Comparison of ENCODE assay signal across 9 mouse cellular contexts in the genomic region with DNA sequence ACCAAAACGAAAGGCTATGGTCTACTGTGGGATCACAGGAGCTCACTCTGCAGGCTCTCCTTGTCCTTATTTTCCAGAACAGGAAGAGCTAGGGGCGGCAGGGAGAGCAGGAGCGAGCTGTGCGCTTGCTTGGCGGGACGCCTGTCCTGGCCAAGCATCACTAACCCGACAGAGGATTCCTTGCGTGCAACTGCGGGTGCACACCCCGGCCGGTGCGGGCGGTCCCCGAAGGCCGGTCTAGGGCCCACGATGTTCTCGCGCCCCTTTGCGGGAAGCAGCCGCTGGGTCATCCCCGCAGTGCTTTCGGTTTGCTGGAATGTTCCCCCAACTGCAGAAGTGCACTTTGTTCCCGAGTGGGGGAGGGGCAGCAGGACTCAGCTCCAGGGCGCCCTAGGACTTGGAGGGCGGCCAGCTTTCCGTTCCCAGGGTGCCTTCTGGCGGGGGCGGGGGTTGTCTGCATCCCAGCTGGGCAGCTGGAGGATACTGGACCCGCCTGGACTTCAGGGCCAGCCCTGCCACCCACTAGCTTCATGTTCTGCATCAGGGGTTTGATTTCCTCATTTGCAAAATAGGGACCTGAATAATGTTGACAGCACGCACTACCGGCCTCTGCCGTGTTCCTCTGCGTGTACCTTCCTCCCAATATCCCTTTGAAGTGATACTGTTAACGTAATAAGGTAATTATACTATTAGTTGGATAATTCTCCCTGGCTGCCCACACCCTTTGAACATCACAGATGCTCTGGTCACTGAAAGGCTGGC. TPM values are rescaled to one million over a fixed set of nuclear protein-coding genes. Genes with fewer than 3 reads are reported as not detected.
DNase-seq lines count a peak whose midpoint lies in the region; ATAC-seq and TF ChIP-seq lines count a peak whose summit lies in the region.
"Had no signal": no experiment of that assay in that cellular context is flagged by ENCODE, and none has a peak within 500 bp of the region (broad histone marks: within the 10 kb centered on the region; RNA-seq: fewer than 3 reads in every experiment).

No protein-coding gene starts in this region.

- no peaks in the 10 kb centered on the region for H3K27me3 ChIP-seq in heart, embryonic 12.5 days (replicated peaks)
- no peaks in the 10 kb centered on the region for H3K27me3 ChIP-seq in kidney, postnatal 0 days (ENCODE audit: insufficient read depth, low read length)
- no peaks in the 10 kb centered on the region for H3K27me3 ChIP-seq in limb, embryonic 15.5 days
- no peaks in the 10 kb centered on the region for H3K27me3 ChIP-seq in midbrain, embryonic 15.5 days (replicated peaks)
- H3K27me3 ChIP-seq: CH12.LX had no signal

- peak; percentile 90 for ATAC-seq in heart, embryonic 12.5 days (ENCODE audit: insufficient number of reproducible peaks, low FRiP score)
- peak; percentile 89 for ATAC-seq in kidney, postnatal 0 days (replicated peaks; ENCODE audit: low FRiP score, low read depth)
- peak; percentile 71 for ATAC-seq in limb, embryonic 15.5 days (ENCODE audit: insufficient number of reproducible peaks, low FRiP score, low TSS enrichment, low read depth)
- peak; percentile 72 for ATAC-seq in midbrain, embryonic 15.5 days (replicated peaks)

- H3K4me2 ChIP-seq in heart, embryonic 12.5 days = peak overlapping the region; percentile 61
- peak overlapping the region; percentile 55 for H3K4me2 ChIP-seq in kidney, postnatal 0 days (ENCODE audit: low read length)
- H3K4me2 ChIP-seq in limb, embryonic 15.5 days = peak overlapping the region; percentile 71
- H3K4me2 ChIP-seq in midbrain, embryonic 15.5 days = peak overlapping the region; percentile 77

- H3K27ac ChIP-seq in heart, embryonic 12.5 days (ENCODE audit: poor library complexity, severe bottlenecking) = peak overlapping the region; percentile 96
- peak overlapping the region; percentile 99 for H3K27ac ChIP-seq in kidney, postnatal 0 days
- peak overlapping the region; percentile 97 for H3K27ac ChIP-seq in limb, embryonic 15.5 days
- H3K27ac ChIP-seq in midbrain, embryonic 15.5 days = peak overlapping the region; percentile 70

- peaks cover 20% of the 10 kb centered on the region for H3K4me1 ChIP-seq in heart, embryonic 12.5 days (replicated peaks)
- peaks cover 7% of the 10 kb centered on the region; the same call in 1 of the 2 replicates for H3K4me1 ChIP-seq in kidney, postnatal 0 days (replicated peaks; ENCODE audit: insufficient read depth, low read length)
- peaks cover 19% of the 10 kb centered on the region for H3K4me1 ChIP-seq in limb, embryonic 15.5 days
- peaks cover 16% of the 10 kb centered on the region for H3K4me1 ChIP-seq in midbrain, embryonic 15.5 days

- H3K9ac ChIP-seq in heart, embryonic 12.5 days = peak overlapping the region; percentile 69
- peak overlapping the region; percentile 63 for H3K9ac ChIP-seq in kidney, postnatal 0 days (ENCODE audit: low read depth, low read length)
- H3K9ac ChIP-seq in limb, embryonic 15.5 days = peak overlapping the region; percentile 37
- peak overlapping the region; percentile 43 for H3K9ac ChIP-seq in midbrain, embryonic 15.5 days

- 0 out of 2 replicates have a peak, but pooled peaks cover 3% of the 10 kb centered on the region for H3K36me3 ChIP-seq in heart, embryonic 12.5 days
- H3K36me3 ChIP-seq in kidney, postnatal 0 days (ENCODE audit: insufficient read depth, low read length) = no peaks in the 10 kb centered on the region
- H3K36me3 ChIP-seq in limb, embryonic 15.5 days = no peaks in the 10 kb centered on the region
- H3K36me3 ChIP-seq in midbrain, embryonic 15.5 days (replicated peaks) = no peaks in the 10 kb centered on the region

- H3K9me3 ChIP-seq in heart, embryonic 12.5 days (replicated peaks) = no peaks in the 10 kb centered on the region
- H3K9me3 ChIP-seq in kidney, postnatal 0 days (replicated peaks; ENCODE audit: low read length) = no peaks in the 10 kb centered on the region
- no peaks in the 10 kb centered on the region for H3K9me3 ChIP-seq in limb, embryonic 15.5 days
- H3K9me3 ChIP-seq in midbrain, embryonic 15.5 days = no peaks in the 10 kb centered on the region

- TF ChIP-seq CTCF in kidney, postnatal 0 days (IDR thresholded peaks at IDR 0.05; ENCODE audit: low read depth) = peak; percentile 38; the same call in 1 of the 2 replicates

- H3K4me3 ChIP-seq in heart, embryonic 12.5 days = peak overlapping the region; percentile 56
- peak overlapping the region; percentile 48 for H3K4me3 ChIP-seq in kidney, postnatal 0 days (replicated peaks; ENCODE audit: low read depth, low read length)
- peak overlapping the region; percentile 51 for H3K4me3 ChIP-seq in limb, embryonic 15.5 days
- peak overlapping the region; percentile 43 for H3K4me3 ChIP-seq in midbrain, embryonic 15.5 days

- 1% methylated on average over 34 of the region's 34 CpGs for WGBS in heart, embryonic 12.5 days
- WGBS in kidney, postnatal 0 days = under 1% methylated on average over 34 of the region's 34 CpGs
- WGBS in limb, embryonic 15.5 days = 1% methylated on average over 34 of the region's 34 CpGs
- 1% methylated on average over 34 of the region's 34 CpGs for WGBS in midbrain, embryonic 15.5 days

- DNase-seq in thymus, postnatal 14 days = peak; percentile 16
- no peak for DNase-seq in thymus, postnatal 10 days (ENCODE audit: low spot score in 2 of 2)
- peak; percentile 61 for DNase-seq in fibroblast of lung, adult 2 months (ENCODE audit: low read depth)
- DNase-seq in kidney, postnatal 0 days (ENCODE audit: low spot score) = peak; percentile 97
- peak; percentile 21 to 25 for DNase-seq in spleen, postnatal 14 days (ENCODE audit: low spot score in 2 of 2)

RNA-seq across cellular contexts. Expression of gene Skor1, which starts 39.6 kb away (rescaled TPM):
- polyA plus RNA-seq in heart, embryonic 12.5 days (2016; fragmentation: Nextera tagmentation; extraction: Ambion mirVana) = not detected in 2 replicates
- not detected in 2 replicates for polyA plus RNA-seq in kidney, postnatal 0 days (2015; fragmentation: Nextera tagmentation; extraction: Ambion mirVana)
- polyA plus RNA-seq in limb, embryonic 15.5 days (2015; fragmentation: Nextera tagmentation; extraction: Ambion mirVana) = 0.04 TPM in 1 of 2 replicates, not detected in the other
- 1.6 and 1.9 TPM in 2 replicates for polyA plus RNA-seq in midbrain, embryonic 15.5 days (2015; fragmentation: Nextera tagmentation; extraction: Ambion mirVana)

Comparison
In these comparisons a context has a peak if more than half of its experiments do, and no peak if none do; other contexts are left out.
1. DNase-seq: peak in thymus, postnatal 14 days (single experiment), fibroblast of lung, adult 2 months (single experiment), kidney, postnatal 0 days (single experiment) and spleen, postnatal 14 days (2 of 2); none in thymus, postnatal 10 days (0 of 2).
2. Peak in every context shown above with its lines, with median percentiles within 50 percentile points of each other: ATAC-seq, H3K27ac ChIP-seq, H3K4me2 ChIP-seq, H3K4me3 ChIP-seq and H3K9ac ChIP-seq.